Mouse (Mus musculus) kidney, embryonic 16.5 days (tissue): ENCODE data around the gene Tacc3. TPM values are rescaled to one million over a fixed set of nuclear protein-coding genes. Genes with fewer than 3 reads are reported as not detected.

Source experiments
- ATAC-seq: fragments of 200-750 bp; cut with Nextera tagmentation; 2 replicates; pipeline ENCODE4 v1.8.0; 2017; ENCODE audit warnings: moderate TSS enrichment; ENCODE audit not compliant: low FRiP score, low TSS enrichment
- H3K27ac ChIP-seq: fragments of 300-500 bp; sonication (generic); 2 replicates; pipeline ENCODE4 v1.5.1; 2014; ENCODE audit warnings: low read length
- H3K27me3 ChIP-seq: fragments of 300-500 bp; sonication (generic); 2 replicates; pipeline ENCODE4 v1.6.1; 2014; ENCODE audit warnings: low read length, control low read depth, mixed read lengths; ENCODE audit not compliant: insufficient read depth
- H3K36me3 ChIP-seq: fragments of 300-500 bp; sonication (generic); 2 replicates; pipeline ENCODE4 v1.6.1; 2014; ENCODE audit warnings: low read length, control low read depth, mixed read lengths; ENCODE audit not compliant: insufficient read depth
- H3K4me1 ChIP-seq: fragments of 300-500 bp; sonication (generic); 2 replicates; pipeline ENCODE4 v1.6.1; 2014; ENCODE audit warnings: low read length, control low read depth, mixed read lengths; ENCODE audit not compliant: insufficient read depth
- H3K4me2 ChIP-seq: fragments of 300-500 bp; sonication (generic); replicated peaks from 2 replicates; pipeline ENCODE4 v1.6.1; 2014; ENCODE audit warnings: low read depth, low read length
- H3K4me3 ChIP-seq: fragments of 300-500 bp; sonication (generic); 2 replicates; pipeline ENCODE4 v1.5.1; 2014; ENCODE audit warnings: mild to moderate bottlenecking, low read length
- H3K9ac ChIP-seq: fragments of 300-500 bp; sonication (generic); replicated peaks from 2 replicates; pipeline ENCODE4 v1.6.1; 2014; ENCODE audit warnings: low read length
- H3K9me3 ChIP-seq: fragments of 300-500 bp; sonication (generic); 2 replicates; pipeline ENCODE4 v1.6.1; 2016; ENCODE audit warnings: low read length, control low read depth
- WGBS: fragments of 180-500 bp; shearing (Covaris S2); extraction: QIAGEN DNeasy Blood & Tissue Kit; methylation state at CpG from one replicate; pipeline ENCODE4 v1.1.7; 2014; 5-methylcytosine and 5-hydroxymethylcytosine counted together
- polyA plus RNA-seq: library from polyadenylated mRNA; unstranded; fragments of >200 nt; fragmentation: Nextera tagmentation; extraction: Ambion mirVana; gene quantifications from 2 replicates; pipeline ENCODE4 v1.2.1, GENCODE M21; 2015

The Tacc3 gene
- polyA plus RNA-seq, 1 experiment from 2014 or later = 186 TPM

GRCm38 (mm10) chr5:33675964-33676363 lies 18.0 kb downstream of the Tacc3 start:
- H3K27me3 ChIP-seq = no peaks in the 10 kb centered on the region
- no peak overlapping the region for H3K4me2 ChIP-seq
- peaks cover 19% of the 10 kb centered on the region for H3K36me3 ChIP-seq
- WGBS = 0% methylated on average over 1 of the region's 1 CpGs
- no peaks in the 10 kb centered on the region for H3K9me3 ChIP-seq
- H3K4me3 ChIP-seq = no peak overlapping the region
- H3K4me1 ChIP-seq = no peaks in the 10 kb centered on the region
- H3K27ac ChIP-seq = no peak overlapping the region
- no peak overlapping the region for H3K9ac ChIP-seq
- ATAC-seq = no peak

- Histone ChIP-seq H3K9me3 (no peaks in the 10 kb centered on the region), H3K27me3 (no peaks in the 10 kb centered on the region), H3K27ac (no peak overlapping the region), H3K4me1 (no peaks in the 10 kb centered on the region), H3K4me2 (no peak overlapping the region), H3K4me3 (no peak overlapping the region), H3K36me3 (peaks cover under 1% of the 10 kb centered on the region), H3K9ac (no peak overlapping the region)
- ATAC-seq = no peak
- WGBS = 86% methylated on average over 5 of the region's 5 CpGs
These were observed 20.3 kb downstream of the Tacc3 start for GRCm38 (mm10) chr5:33678244-33678643.

DNA sequence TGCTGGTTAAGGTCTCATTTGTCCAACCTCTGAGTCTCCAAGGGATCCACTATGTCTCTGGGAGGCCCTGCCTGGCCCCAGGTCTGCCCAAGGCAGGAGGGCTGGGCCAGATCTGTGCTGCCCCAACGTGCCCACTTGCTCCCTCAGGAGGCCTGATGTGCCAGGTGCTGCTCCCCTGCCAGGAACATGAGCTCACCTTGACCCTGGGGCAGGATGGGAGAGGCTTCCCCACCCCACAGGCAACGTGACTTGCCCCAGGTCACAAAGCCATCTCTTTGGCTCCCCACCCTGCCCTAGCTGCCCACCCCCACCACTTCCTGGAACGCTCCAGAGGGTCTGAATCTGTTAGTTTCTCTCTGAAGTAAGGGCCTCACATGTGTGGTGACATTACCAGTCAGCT lies 23.1 kb downstream of the Tacc3 start:
- no peak overlapping the region for H3K27ac ChIP-seq
- no peaks in the 10 kb centered on the region for H3K9me3 ChIP-seq
- no peaks in the 10 kb centered on the region for H3K4me1 ChIP-seq
- no peak for ATAC-seq
- no peaks in the 10 kb centered on the region for H3K36me3 ChIP-seq
- H3K27me3 ChIP-seq = no peaks in the 10 kb centered on the region
- H3K4me3 ChIP-seq = no peak overlapping the region
- no peak overlapping the region for H3K4me2 ChIP-seq
- WGBS = 59% methylated on average over 3 of the region's 3 CpGs
- H3K9ac ChIP-seq = no peak overlapping the region

DNA sequence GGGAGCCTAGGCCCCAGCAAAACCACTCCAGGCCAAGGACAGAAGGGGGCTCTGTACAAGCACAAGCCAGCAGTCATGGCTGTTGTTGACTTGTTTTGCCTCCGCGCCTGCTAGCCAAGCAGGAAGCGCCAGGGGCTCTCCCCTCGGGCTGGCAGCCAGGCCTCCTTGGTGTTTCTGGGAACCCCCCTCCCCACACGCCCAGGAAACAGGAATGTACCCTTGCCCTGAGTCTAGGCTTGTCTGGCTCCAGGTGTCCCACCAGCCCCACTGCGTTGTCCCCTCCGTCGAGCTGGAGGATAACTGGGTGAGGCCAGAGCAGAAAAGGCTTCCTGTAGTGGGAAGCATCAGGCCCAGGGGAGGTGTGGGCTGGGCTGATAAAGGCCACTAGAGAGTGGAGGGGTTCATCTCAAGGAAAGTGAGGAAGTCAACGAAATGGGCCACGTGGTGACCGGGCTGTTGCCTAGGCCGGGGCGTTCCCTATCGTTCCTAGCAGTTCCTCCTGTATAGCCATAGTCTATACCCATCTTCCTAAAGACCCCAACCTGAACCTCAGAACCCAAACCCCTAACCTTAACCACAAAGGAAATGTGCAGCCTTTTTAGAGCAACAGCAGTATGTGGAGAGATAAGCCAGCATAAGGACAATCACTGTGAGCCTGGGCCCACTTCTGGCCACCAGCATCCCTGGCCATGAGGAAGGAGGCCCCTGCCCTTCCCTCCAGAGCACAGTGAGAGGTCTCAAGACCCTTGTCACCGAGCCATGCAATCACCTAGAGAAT lies 23.9 kb downstream of the Tacc3 start:
- no peaks in the 10 kb centered on the region for H3K27me3 ChIP-seq
- no peak overlapping the region for H3K4me3 ChIP-seq
- no peaks in the 10 kb centered on the region for H3K36me3 ChIP-seq
- no peaks in the 10 kb centered on the region for H3K9me3 ChIP-seq
- ATAC-seq = no peak
- 83% methylated on average over 15 of the region's 15 CpGs for WGBS
- no peak overlapping the region for H3K4me2 ChIP-seq
- no peak overlapping the region for H3K27ac ChIP-seq
- H3K4me1 ChIP-seq = no peaks in the 10 kb centered on the region
- no peak overlapping the region for H3K9ac ChIP-seq

DNA sequence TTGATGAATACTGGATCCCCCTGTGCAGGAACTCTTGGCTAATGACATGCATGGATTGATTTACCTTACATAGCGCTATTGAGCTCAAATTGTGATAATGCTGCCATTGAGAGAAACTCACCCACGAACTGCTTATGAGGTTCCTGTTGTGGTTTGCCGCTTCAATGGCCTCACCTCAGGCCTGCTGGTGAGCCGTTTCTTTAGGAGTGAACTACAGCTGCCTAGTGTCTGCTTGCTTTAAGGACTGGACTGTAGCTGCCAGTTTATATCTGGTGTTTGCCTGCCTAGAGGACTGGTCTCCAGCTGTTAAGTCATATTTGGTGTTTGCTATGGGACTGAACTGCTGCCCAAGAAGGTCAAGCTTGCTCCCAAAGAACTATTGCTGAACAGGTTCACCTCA lies 25.0 kb downstream of the Tacc3 start:
- no peaks in the 10 kb centered on the region for H3K27me3 ChIP-seq
- H3K4me3 ChIP-seq = no peak overlapping the region
- H3K9ac ChIP-seq = no peak overlapping the region
- H3K4me2 ChIP-seq = no peak overlapping the region
- H3K4me1 ChIP-seq = no peaks in the 10 kb centered on the region
- no peak overlapping the region for H3K27ac ChIP-seq
- 73% methylated on average over 4 of the region's 4 CpGs for WGBS
- no peaks in the 10 kb centered on the region for H3K9me3 ChIP-seq
- H3K36me3 ChIP-seq = no peaks in the 10 kb centered on the region
- ATAC-seq = no peak

- no peaks in the 10 kb centered on the region for H3K9me3 ChIP-seq
- H3K27me3 ChIP-seq = no peaks in the 10 kb centered on the region
- H3K36me3 ChIP-seq = no peaks in the 10 kb centered on the region
- H3K4me2 ChIP-seq = no peak overlapping the region
- WGBS = 50% methylated on average over 7 of the region's 7 CpGs
- no peak overlapping the region for H3K4me3 ChIP-seq
- ATAC-seq = peak; percentile 36
- H3K27ac ChIP-seq = no peak overlapping the region
- H3K9ac ChIP-seq = no peak overlapping the region
- peaks cover 5% of the 10 kb centered on the region for H3K4me1 ChIP-seq
These were observed 26.1 kb downstream of the Tacc3 start for GRCm38 (mm10) chr5:33683897-33684652.

- 98% methylated on average over 4 of the region's 4 CpGs for WGBS
- H3K4me3 ChIP-seq = no peak overlapping the region
- H3K4me2 ChIP-seq = no peak overlapping the region
- H3K27ac ChIP-seq = no peak overlapping the region
- no peaks in the 10 kb centered on the region for H3K9me3 ChIP-seq
- peaks cover 13% of the 10 kb centered on the region for H3K4me1 ChIP-seq
- H3K27me3 ChIP-seq = no peaks in the 10 kb centered on the region
- no peak for ATAC-seq
- H3K36me3 ChIP-seq = no peaks in the 10 kb centered on the region
- no peak overlapping the region for H3K9ac ChIP-seq
These were observed 27.0 kb downstream of the Tacc3 start for GRCm38 (mm10) chr5:33684932-33685331.

DNA sequence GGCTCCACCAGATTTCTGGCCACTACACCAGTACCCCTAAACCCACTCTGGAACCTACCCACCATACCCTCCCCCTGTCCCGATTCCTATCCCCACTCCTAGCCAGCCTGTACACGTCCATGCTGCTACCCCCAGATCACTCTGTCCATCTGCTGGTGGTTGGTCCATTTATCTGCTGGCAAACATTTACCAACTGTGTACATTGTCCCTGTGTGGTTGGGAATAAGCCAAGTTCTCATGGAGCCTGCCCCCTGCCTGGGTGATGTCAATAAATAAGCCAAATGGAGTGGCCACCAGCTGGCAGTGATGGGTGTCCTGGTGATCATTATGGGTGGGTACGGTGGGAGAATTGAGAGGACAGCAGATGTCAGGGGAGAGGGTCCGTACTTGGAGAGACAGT lies 29.2 kb downstream of the Tacc3 start:
- Histone ChIP-seq H3K36me3 (no peaks in the 10 kb centered on the region), H3K4me1 (peaks cover 20% of the 10 kb centered on the region), H3K27me3 (no peaks in the 10 kb centered on the region), H3K9ac (no peak overlapping the region), H3K9me3 (no peaks in the 10 kb centered on the region), H3K4me2 (no peak overlapping the region), H3K4me3 (no peak overlapping the region), H3K27ac (no peak overlapping the region)
- WGBS = 81% methylated on average over 4 of the region's 4 CpGs
- ATAC-seq = no peak; the same call in 1 of the 2 replicates

DNA sequence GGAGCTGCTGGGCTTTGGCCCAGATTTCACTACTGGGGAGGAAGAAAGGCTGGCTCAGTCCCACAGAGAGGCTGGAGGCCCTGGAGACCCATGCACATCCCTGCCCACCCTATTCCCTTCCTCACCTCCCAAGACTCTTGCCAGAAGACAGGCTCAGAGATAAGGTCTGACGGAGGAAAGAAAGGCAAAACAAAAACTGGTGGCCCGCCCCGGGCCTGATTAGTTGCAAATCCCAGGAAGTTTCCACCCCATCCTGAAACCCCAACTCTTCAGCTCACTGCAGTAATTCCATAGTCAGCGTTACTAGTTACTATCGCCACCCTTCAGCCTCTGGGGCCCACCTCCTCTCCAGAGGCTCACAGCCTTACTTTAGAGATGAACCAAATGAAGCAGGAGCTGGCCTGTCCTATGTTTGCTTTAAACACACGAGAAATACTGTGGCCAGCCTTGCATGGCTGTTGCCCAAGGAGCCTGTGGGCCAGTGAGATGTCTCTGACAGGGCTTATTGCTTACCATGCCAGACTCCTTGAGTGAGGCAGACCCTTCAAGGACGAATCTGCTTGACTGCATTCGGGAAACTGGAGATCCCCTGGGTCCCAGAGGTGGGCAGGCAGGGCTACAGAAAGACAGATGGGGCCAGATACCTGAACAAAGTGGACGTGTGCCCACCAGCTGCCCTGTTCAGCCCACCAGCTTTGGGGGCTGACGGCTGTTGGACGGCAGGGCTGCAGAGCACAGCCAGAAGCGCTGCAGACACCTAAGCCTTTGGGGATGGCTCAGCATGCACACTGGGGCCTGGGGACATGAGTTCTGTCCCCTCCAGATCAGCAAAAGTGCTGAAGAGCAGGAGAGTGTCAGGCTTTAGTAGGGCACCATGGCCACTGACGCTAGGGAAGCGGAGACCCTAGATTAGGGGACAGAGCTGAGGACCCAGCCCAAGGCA lies 30.6 kb downstream of the Tacc3 start:
- ATAC-seq = no peak
- Histone ChIP-seq H3K4me3 (no peak overlapping the region), H3K9ac (0 out of 2 replicates have a peak overlapping the region, but pooled peaks have one; percentile 39), H3K27me3 (no peaks in the 10 kb centered on the region), H3K4me1 (peaks cover 29% of the 10 kb centered on the region), H3K9me3 (no peaks in the 10 kb centered on the region), H3K4me2 (no peak overlapping the region), H3K36me3 (no peaks in the 10 kb centered on the region), H3K27ac (no peak overlapping the region)
- WGBS = 63% methylated on average over 14 of the region's 14 CpGs
